Mouse (Mus musculus) layer of hippocampus, adult 8-10 months (tissue): Measurements from ENCODE around the gene P2ry6. TPM values are rescaled to one million over a fixed set of nuclear protein-coding genes. Genes with fewer than 3 reads are reported as not detected.

Source experiments
- total RNA-seq, 4 experiments: library from RNA; stranded (reverse); gene quantifications; 2 replicates each; pipeline ENCODE4 v1.2.4; 2022

P2ry6 gene
- total RNA-seq, 4 experiments from 2014 or later: 3.1 to 8.7 (median 6.5) TPM

Other genes with a start within 250 kb of the P2ry6 start
- gene Relt, start 111.2 kb downstream of the P2ry6 start, total RNA-seq: 10 to 100 TPM; 11.6 to 14.1 (median 12.8) TPM
- 100 to 1,000 TPM; 149 to 173 (median 162) TPM for gene Arhgef17, start 42.5 kb downstream of the P2ry6 start, total RNA-seq
- 1 to 10 TPM in 2 of 4 experiments, under 1 TPM in 2; 0.60 to 4.5 (median 1.9) TPM for gene P2ry2, start 38.2 kb upstream of the P2ry6 start, total RNA-seq
- gene Fchsd2, start 118.2 kb upstream of the P2ry6 start, total RNA-seq: 10 to 100 TPM; 40.1 to 46.5 (median 43.4) TPM